Mouse (Mus musculus) stomach, postnatal 0 days (tissue): Measurements from ENCODE around the gene Pcare.

ENCODE experiments used
- CTCF ChIP-seq: IDR thresholded peaks from 2 replicates; pipeline ENCODE4 v1.5.1; 2016; ENCODE audit warnings: antibody characterized with exemption, low read depth, mild to moderate bottlenecking, moderate library complexity
- EP300 ChIP-seq: optimal IDR thresholded peaks from 2 replicates; pipeline ENCODE3; 2016; ENCODE audit warnings: antibody characterized with exemption

- TF ChIP-seq CTCF (no peak), EP300 (no peak)
Observed at GRCm38 (mm10) chr17:71698619-71698956, 54.1 kb downstream of the Pcare start.
